Mouse (Mus musculus) skeletal muscle tissue, postnatal 0 days (tissue): ENCODE measurements around the gene Spag7. TPM values are rescaled to one million over a fixed set of nuclear protein-coding genes. Genes with fewer than 3 reads are reported as not detected.

Experiments used
- microRNA-seq, 2 experiments: library from miRNA; unstranded; fragments of <30 nt; microRNA quantifications; one replicate each; pipeline ENCODE4; 2016
- polyA plus RNA-seq: library from polyadenylated mRNA; unstranded; fragments of >200 nt; fragmentation: Nextera tagmentation; extraction: Ambion mirVana; gene quantifications from 2 replicates; pipeline ENCODE4 v1.2.1, GENCODE M21; 2015

Spag7 gene
- polyA plus RNA-seq = 197 and 208 TPM in 2 replicates

GRCm38 (mm10) chr11:70668771-70669505 lies at the start of gene Spag7:
Gene Spag7, minus strand, starts transcription at chr11:70669416.

GRCm38 (mm10) chr11:70699722-70700556 lies 30.7 kb upstream of the Spag7 start, which contains the start of the genes Inca1 and Kif1c:
Gene Inca1, minus strand, starts transcription at chr11:70700155.
Gene Kif1c, plus strand, starts transcription at chr11:70700548.

GRCm38 (mm10) chr11:70687601-70688199 lies 18.5 kb upstream of the Spag7 start, which contains the start of gene Camta2:
Gene Camta2, minus strand, starts transcription at chr11:70688105.

GRCm38 (mm10) chr11:70656964-70657363 lies 12.3 kb downstream of the Spag7 start, which contains the start of gene Eno3:
Gene Eno3, plus strand, starts transcription at chr11:70657202.

GRCm38 (mm10) chr11:70654198-70654922 lies 14.9 kb downstream of the Spag7 start, which contains the start of gene Pfn1:
Gene Pfn1, minus strand, starts transcription at chr11:70654644.

GRCm38 (mm10) chr11:70646691-70647650 lies 22.2 kb downstream of the Spag7 start, which contains the start of the genes Rnf167 and Slc25a11:
Gene Rnf167, plus strand, starts transcription at chr11:70647235.
Gene Slc25a11, minus strand, starts transcription at chr11:70647479.

GRCm38 (mm10) chr11:70638714-70639278 lies 30.4 kb downstream of the Spag7 start, which contains the start of gene Gp1ba:
Gene Gp1ba, plus strand, starts transcription at chr11:70639122.

GRCm38 (mm10) chr11:70619101-70619500 lies 50.1 kb downstream of the Spag7 start, which contains the start of gene Chrne:
Gene Chrne, minus strand, starts transcription at chr11:70619216.

GRCm38 (mm10) chr11:70615516-70616093 lies 53.6 kb downstream of the Spag7 start, which contains the start of gene 4930544D05Rik:
Gene 4930544D05Rik, plus strand, starts transcription at chr11:70615848.

Small RNA genes within 50 kb of the gene (microRNA-seq; reads per million reads assigned to microRNA genes)
- gene Mir6925 = 0 to 0.42 reads per million in 2 experiments

Other genes with a start within 250 kb of the Spag7 start
- gene Arrb2, start 236.8 kb downstream of the Spag7 start, polyA plus RNA-seq = 8.7 and 12.3 TPM in 2 replicates
- gene Med11, start 217.5 kb downstream of the Spag7 start, polyA plus RNA-seq = 13.6 and 16.3 TPM in 2 replicates
- gene Zmynd15, start 210.0 kb downstream of the Spag7 start, polyA plus RNA-seq = 0.30 and 0.38 TPM in 2 replicates
- 2.9 and 3.2 TPM in 2 replicates for gene Cxcl16, start 209.4 kb downstream of the Spag7 start, polyA plus RNA-seq
- gene Tm4sf5, start 164.2 kb downstream of the Spag7 start, polyA plus RNA-seq = not detected in 2 replicates
- 0.31 and 0.34 TPM in 2 replicates for gene Vmo1, start 154.8 kb downstream of the Spag7 start, polyA plus RNA-seq
- 0.15 and 0.44 TPM in 2 replicates for gene Gltpd2, start 150.2 kb downstream of the Spag7 start, polyA plus RNA-seq
- 671 and 694 TPM in 2 replicates for gene Psmb6, start 144.0 kb downstream of the Spag7 start, polyA plus RNA-seq
- not detected in 2 replicates for gene Gm40193, start 136.5 kb downstream of the Spag7 start, polyA plus RNA-seq
- 8.9 and 9.1 TPM in 2 replicates for gene Pld2, start 129.4 kb downstream of the Spag7 start, polyA plus RNA-seq
- 7.8 and 8.1 TPM in 2 replicates for gene Mink1, start 106.5 kb downstream of the Spag7 start, polyA plus RNA-seq
- 0.22 and 0.44 TPM in 2 replicates for gene 4930544D05Rik, start 53.6 kb downstream of the Spag7 start, polyA plus RNA-seq
- 2.9 and 3.8 TPM in 2 replicates for gene Chrne, start 50.2 kb downstream of the Spag7 start, polyA plus RNA-seq
- gene Gp1ba, start 30.3 kb downstream of the Spag7 start, polyA plus RNA-seq = 0.21 and 0.37 TPM in 2 replicates
- gene Rnf167, start 22.2 kb downstream of the Spag7 start, polyA plus RNA-seq = 69.4 and 70.9 TPM in 2 replicates
- gene Slc25a11, start 21.9 kb downstream of the Spag7 start, polyA plus RNA-seq = 302 and 335 TPM in 2 replicates
- 813 and 1,027 TPM in 2 replicates for gene Pfn1, start 14.8 kb downstream of the Spag7 start, polyA plus RNA-seq
- 4,370 and 4,803 TPM in 2 replicates for gene Eno3, start 12.2 kb downstream of the Spag7 start, polyA plus RNA-seq
- gene Camta2, start 18.7 kb upstream of the Spag7 start, polyA plus RNA-seq = 8.7 and 9.3 TPM in 2 replicates
- gene Inca1, start 30.7 kb upstream of the Spag7 start, polyA plus RNA-seq = 3.9 and 6.0 TPM in 2 replicates
- gene Kif1c, start 31.1 kb upstream of the Spag7 start, polyA plus RNA-seq = 4.0 and 4.5 TPM in 2 replicates
- gene Zfp3, start 94.8 kb upstream of the Spag7 start, polyA plus RNA-seq = 10.5 and 11.4 TPM in 2 replicates
- 0.45 and 0.52 TPM in 2 replicates for gene Scimp, start 143.2 kb upstream of the Spag7 start, polyA plus RNA-seq
- 27.2 and 28.6 TPM in 2 replicates for gene Rabep1, start 175.4 kb upstream of the Spag7 start, polyA plus RNA-seq